Mouse (Mus musculus) limb, embryonic 13.5 days (tissue): Measurements from ENCODE around the gene Malrd1. TPM values are rescaled to one million over a fixed set of nuclear protein-coding genes. Genes with fewer than 3 reads are reported as not detected.
A peak's percentile ranks its signal among the peaks of the same experiment; 100 is the strongest.

Experiments used
- ATAC-seq: fragments of 200-750 bp; cut with Nextera tagmentation; 2 replicates; pipeline ENCODE4 v1.8.0; 2017; ENCODE audit warnings: low read depth, moderate number of reproducible peaks, moderate TSS enrichment; ENCODE audit not compliant: low FRiP score
- H3K27ac ChIP-seq: fragments of 300-500 bp; sonication (generic); 2 replicates; pipeline ENCODE4 v1.5.1; 2015; ENCODE audit warnings: inconsistent platforms, mild to moderate bottlenecking, moderate library complexity
- H3K27me3 ChIP-seq: fragments of 300-500 bp; sonication (generic); 2 replicates; pipeline ENCODE4 v1.6.1; 2015; ENCODE audit warnings: mild to moderate bottlenecking, inconsistent platforms
- H3K36me3 ChIP-seq: fragments of 300-500 bp; sonication (generic); 2 replicates; pipeline ENCODE4 v1.6.1; 2015; ENCODE audit warnings: inconsistent platforms, mild to moderate bottlenecking, moderate library complexity
- H3K4me1 ChIP-seq: fragments of 300-500 bp; sonication (generic); 2 replicates; pipeline ENCODE4 v1.6.1; 2015; ENCODE audit warnings: inconsistent platforms
- H3K4me2 ChIP-seq: fragments of 300-500 bp; sonication (generic); replicated peaks from 2 replicates; pipeline ENCODE4 v1.6.1; 2015; ENCODE audit warnings: inconsistent platforms, mild to moderate bottlenecking, moderate library complexity
- H3K4me3 ChIP-seq: fragments of 300-500 bp; sonication (generic); 2 replicates; pipeline ENCODE4 v1.5.1; 2015; ENCODE audit warnings: moderate library complexity, mild to moderate bottlenecking, inconsistent platforms
- H3K9ac ChIP-seq: fragments of 300-500 bp; sonication (generic); 2 replicates; pipeline ENCODE4 v1.6.1; 2015; ENCODE audit warnings: mild to moderate bottlenecking, inconsistent platforms
- H3K9me3 ChIP-seq: fragments of 300-500 bp; sonication (generic); 2 replicates; pipeline ENCODE4 v1.6.1; 2016; ENCODE audit warnings: inconsistent platforms
- WGBS: fragments of 180-500 bp; shearing (Covaris S2); methylation state at CpG from one replicate; pipeline ENCODE4 v1.1.7; 2015; 5-methylcytosine and 5-hydroxymethylcytosine counted together
- polyA plus RNA-seq: library from polyadenylated mRNA; unstranded; fragments of >200 nt; fragmentation: Nextera tagmentation; extraction: Ambion mirVana; gene quantifications from 2 replicates; pipeline ENCODE4 v1.2.1, GENCODE M21; 2015

Malrd1 gene
- polyA plus RNA-seq, 1 experiment from 2014 or later, result 0.04 TPM

DNA sequence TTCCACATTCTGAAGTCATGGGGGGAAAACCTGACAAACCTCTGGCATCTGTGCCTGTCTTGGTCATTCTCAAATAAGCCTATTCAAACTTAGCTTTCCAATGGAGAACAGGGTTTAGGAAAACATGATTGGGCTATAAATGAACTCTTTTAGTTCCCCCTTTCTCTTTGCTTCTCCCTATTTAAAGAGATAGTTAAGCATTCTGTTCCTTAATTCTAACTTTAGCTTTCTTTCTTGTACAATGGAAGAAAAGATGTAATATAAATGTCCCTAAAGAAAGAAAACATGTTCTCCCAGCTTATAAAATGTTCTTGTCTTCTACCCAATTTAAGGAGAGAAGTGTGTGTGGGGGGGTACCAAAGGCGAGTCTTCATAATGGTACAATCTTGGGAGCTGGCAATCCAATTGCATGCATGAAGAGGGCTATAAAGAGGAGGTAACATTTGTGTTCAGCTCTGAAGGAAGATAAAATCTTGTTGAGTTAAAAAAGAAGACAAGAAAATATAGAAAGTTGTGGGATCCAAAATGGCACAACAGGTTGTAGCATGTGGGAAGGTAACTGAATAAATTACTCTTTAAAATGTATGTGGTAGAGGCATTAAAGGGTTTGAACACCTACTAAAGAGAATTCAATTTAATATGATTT, 702.0 kb downstream of the Malrd1 start:
- 79% methylated on average over 1 of the region's 1 CpGs for WGBS
- Histone ChIP-seq H3K4me3 (no peak overlapping the region), H3K36me3 (no peaks in the 10 kb centered on the region), H3K4me1 (no peaks in the 10 kb centered on the region), H3K4me2 (no peak overlapping the region), H3K27ac (no peak overlapping the region), H3K9ac (no peak overlapping the region), H3K27me3 (no peaks in the 10 kb centered on the region), H3K9me3 (no peaks in the 10 kb centered on the region)
- ATAC-seq, result no peak

- no peak overlapping the region for H3K4me2 ChIP-seq
- 33% methylated on average over 1 of the region's 1 CpGs for WGBS
- peak; percentile 78; the same call in 1 of the 2 replicates for ATAC-seq
Observed at GRCm38 (mm10) chr2:16240861-16241260, 714.6 kb downstream of the Malrd1 start.

DNA sequence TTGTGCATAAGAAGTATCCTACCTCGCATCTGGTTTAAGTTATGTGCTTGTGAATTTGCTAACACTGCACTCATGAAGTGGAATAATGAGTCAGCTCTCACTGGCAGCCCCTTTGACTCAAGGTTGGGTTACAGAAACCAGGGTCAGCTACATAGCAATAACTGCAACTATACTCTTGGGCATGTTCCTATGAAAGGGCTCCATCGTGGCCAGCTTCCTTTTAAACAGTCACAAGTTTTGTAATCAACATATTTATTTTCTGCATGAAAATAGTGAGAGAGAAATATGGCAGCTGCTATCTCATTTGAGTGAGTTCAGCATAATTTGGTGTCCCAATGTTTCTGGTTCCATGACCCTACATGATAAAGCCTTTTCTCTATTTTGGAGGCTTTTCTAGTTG, 716.8 kb downstream of the Malrd1 start:
- H3K4me3 ChIP-seq, result no peak overlapping the region
- no peaks in the 10 kb centered on the region for H3K27me3 ChIP-seq
- no peak overlapping the region for H3K9ac ChIP-seq
- WGBS, result 18% methylated on average over 2 of the region's 2 CpGs
- H3K4me1 ChIP-seq, result peaks cover 9% of the 10 kb centered on the region; the same call in 1 of the 2 replicates
- H3K36me3 ChIP-seq, result no peaks in the 10 kb centered on the region
- no peak for ATAC-seq
- no peak overlapping the region for H3K27ac ChIP-seq
- no peaks in the 10 kb centered on the region for H3K9me3 ChIP-seq
- H3K4me2 ChIP-seq, result no peak overlapping the region

More at GRCm38 (mm10) chr2:16240861-16241260, 714.6 kb downstream of the Malrd1 start:
- Histone ChIP-seq H3K9me3 (no peaks in the 10 kb centered on the region), H3K27me3 (no peaks in the 10 kb centered on the region), H3K9ac (no peak overlapping the region), H3K4me3 (no peak overlapping the region), H3K27ac (no peak overlapping the region), H3K4me1 (peaks cover 9% of the 10 kb centered on the region; the same call in 1 of the 2 replicates), H3K36me3 (no peaks in the 10 kb centered on the region)

DNA sequence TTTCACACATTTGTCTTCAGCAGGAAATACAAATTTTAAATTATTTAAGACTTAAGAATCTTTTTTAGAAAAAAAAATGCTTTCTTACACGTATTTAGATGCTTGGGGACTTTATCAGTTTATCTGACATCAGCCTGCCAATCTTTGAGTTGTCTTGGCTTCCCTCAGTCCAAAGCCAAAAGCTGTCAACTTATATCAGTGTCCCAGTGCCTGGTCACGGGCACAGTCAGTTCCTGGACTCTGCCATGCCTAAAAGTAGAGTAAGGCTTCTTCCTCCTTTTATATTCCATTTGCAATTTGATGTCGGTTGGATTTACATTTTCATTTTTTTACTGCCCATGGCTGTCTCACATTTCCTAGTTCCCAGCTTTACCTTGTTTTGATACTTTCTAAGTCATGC, 722.6 kb downstream of the Malrd1 start:
- H3K4me3 ChIP-seq, result no peak overlapping the region
- no peaks in the 10 kb centered on the region for H3K27me3 ChIP-seq
- ATAC-seq, result no peak
- H3K4me2 ChIP-seq, result no peak overlapping the region
- no peak overlapping the region for H3K9ac ChIP-seq
- no peak overlapping the region for H3K27ac ChIP-seq
- no peaks in the 10 kb centered on the region for H3K9me3 ChIP-seq
- WGBS, result 73% methylated on average over 3 of the region's 3 CpGs
- H3K4me1 ChIP-seq, result no peaks in the 10 kb centered on the region
- H3K36me3 ChIP-seq, result no peaks in the 10 kb centered on the region

DNA sequence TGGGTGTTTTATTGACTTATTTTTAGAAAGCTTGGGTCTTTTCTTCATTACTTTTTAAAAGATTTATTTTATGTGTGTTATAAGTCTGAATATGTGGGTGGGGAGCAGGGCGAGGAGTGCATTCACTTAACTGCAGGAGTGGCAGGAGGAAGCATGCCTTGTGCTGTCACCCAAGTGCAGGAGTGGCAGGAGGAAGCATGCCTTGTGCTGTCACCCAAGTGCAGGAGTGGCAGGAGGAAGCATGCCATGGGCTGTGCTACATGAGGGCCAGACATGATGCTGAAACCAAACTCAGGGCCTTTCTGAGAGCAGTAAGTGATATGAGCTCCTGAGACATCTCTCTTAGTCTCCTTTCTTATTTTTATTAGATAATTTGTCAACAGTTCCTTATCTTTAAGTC, 726.0 kb downstream of the Malrd1 start:
- H3K4me3 ChIP-seq, result no peak overlapping the region
- no peak overlapping the region for H3K27ac ChIP-seq
- no peaks in the 10 kb centered on the region for H3K27me3 ChIP-seq
- 38% methylated on average over 1 of the region's 1 CpGs for WGBS
- no peaks in the 10 kb centered on the region for H3K4me1 ChIP-seq
- H3K9me3 ChIP-seq, result no peaks in the 10 kb centered on the region
- H3K4me2 ChIP-seq, result no peak overlapping the region
- no peaks in the 10 kb centered on the region for H3K36me3 ChIP-seq
- H3K9ac ChIP-seq, result no peak overlapping the region
- ATAC-seq, result peak; percentile 48; the same call in 1 of the 2 replicates
